Mouse (Mus musculus) B cell, adult (primary cell): ENCODE data around the gene Gm11114. TPM values are rescaled to one million over a fixed set of nuclear protein-coding genes. Genes with fewer than 3 reads are reported as not detected.

ENCODE experiments used
- total RNA-seq: library from RNA; stranded (reverse); gene quantifications from 4 replicates; pipeline ENCODE4 v1.2.4, GENCODE M21; 2023; ENCODE audit not compliant: inconsistent age

Gene Gm11114
- total RNA-seq: not detected in 4 replicates

GRCm38 (mm10) chr9:85312473-85312872 is at the start of gene Gm11114:
Gene Gm11114, plus strand, starts transcription at chr9:85312773.

DNA sequence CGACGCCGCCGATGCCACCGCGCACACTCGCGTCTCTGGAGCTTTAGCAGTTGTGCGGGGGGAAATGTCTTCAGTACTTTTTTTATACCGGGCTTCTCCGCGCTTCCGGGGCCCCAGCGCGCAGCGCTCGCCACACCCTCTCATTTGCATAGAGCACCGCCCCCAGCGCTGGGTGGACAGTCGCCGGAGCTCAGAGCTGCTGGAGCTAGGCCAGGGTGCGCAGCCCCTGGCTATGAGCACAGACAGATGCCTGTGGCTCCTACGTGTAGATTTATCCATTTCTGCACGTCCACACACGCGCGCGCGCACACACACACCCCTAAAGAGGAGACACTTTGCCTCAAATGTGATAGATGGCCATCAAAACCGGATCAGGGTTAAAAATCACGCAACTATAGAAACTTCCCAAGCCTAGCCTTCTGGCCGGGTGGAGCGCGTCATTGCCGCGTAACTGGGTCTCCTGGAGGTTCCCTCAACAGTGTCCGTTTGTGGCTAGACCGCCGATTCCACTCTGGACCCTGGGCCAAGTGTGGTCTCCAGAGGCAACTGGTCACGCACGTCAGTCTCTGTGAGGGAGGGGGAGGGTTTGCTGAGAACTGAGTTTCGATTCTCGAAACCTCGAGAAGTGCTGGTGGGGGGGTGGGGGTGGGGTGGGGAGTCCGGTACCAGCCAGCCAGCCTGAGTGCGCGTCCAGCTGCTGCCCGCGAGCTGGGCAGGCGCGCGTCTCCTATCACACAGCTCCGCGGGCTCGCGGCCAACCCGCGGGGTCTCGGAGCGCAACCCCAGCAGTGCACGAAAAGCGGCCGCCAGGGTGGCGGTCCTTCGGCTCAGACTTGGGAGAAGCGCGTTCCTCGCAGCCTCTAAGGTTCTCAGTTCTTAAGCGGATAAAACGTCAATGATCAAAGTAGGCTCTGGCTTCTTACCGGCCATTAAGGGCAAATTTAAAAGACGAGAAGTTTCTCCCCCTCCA is 15.0 kb downstream of the Gm11114 start, which contains the start of gene Tent5a:
Tent5a (minus strand) TSS at position 107 of the 970 bp plus-strand sequence.

Other genes starting within 250 kb of the Gm11114 start
- gene Tent5a, start 14.6 kb downstream of the Gm11114 start, total RNA-seq: 7.0 to 9.0 TPM (median 7.9 TPM) in 4 replicates